ENCODE assay signal across 11 mouse cellular contexts in genomic region chr1:107908236-107909063, GRCm38 (mm10).
DNase-seq lines count a peak whose midpoint lies in the region; ATAC-seq lines count a peak whose summit lies in the region.
"Had no signal": no experiment of that assay in that cellular context is flagged by ENCODE, and none has a peak within 500 bp of the region (broad histone marks: within the 10 kb centered on the region; RNA-seq: fewer than 3 reads in every experiment).

No protein-coding gene starts in this region.

- no peaks in the 10 kb centered on the region for H3K9me3 ChIP-seq in heart, embryonic 16.5 days (replicated peaks; ENCODE audit: control insufficient read depth, low read length)
- no peaks in the 10 kb centered on the region for H3K9me3 ChIP-seq in heart, embryonic 10.5 days
- no peaks in the 10 kb centered on the region for H3K9me3 ChIP-seq in kidney, embryonic 16.5 days (ENCODE audit: low read length)
- H3K9me3 ChIP-seq: midbrain, embryonic 12.5 days had no signal

- WGBS in heart, embryonic 16.5 days: 52% methylated on average over 4 of the region's 4 CpGs
- 74% methylated on average over 4 of the region's 4 CpGs for WGBS in heart, embryonic 10.5 days
- WGBS in kidney, embryonic 16.5 days: 21% methylated on average over 4 of the region's 4 CpGs

- no peak overlapping the region for H3K9ac ChIP-seq in heart, embryonic 16.5 days (ENCODE audit: low read length)
- no peak overlapping the region for H3K9ac ChIP-seq in kidney, embryonic 16.5 days (replicated peaks; ENCODE audit: low read length)
- H3K9ac ChIP-seq: midbrain, embryonic 12.5 days had no signal

- no peak for ATAC-seq in heart, embryonic 16.5 days (replicated peaks; ENCODE audit: extremely low read depth, insufficient read depth, low FRiP score)
- ATAC-seq in kidney, embryonic 16.5 days (ENCODE audit: low FRiP score, low TSS enrichment): peak; percentile 68

- peaks cover 6% of the 10 kb centered on the region; the same call in 1 of the 2 replicates for H3K4me1 ChIP-seq in heart, embryonic 16.5 days (ENCODE audit: control insufficient read depth, insufficient read depth, low read length)
- H3K4me1 ChIP-seq in heart, embryonic 10.5 days: no peaks in the 10 kb centered on the region
- H3K4me1 ChIP-seq in kidney, embryonic 16.5 days (ENCODE audit: insufficient read depth, low read length): peaks cover 12% of the 10 kb centered on the region
- H3K4me1 ChIP-seq: midbrain, embryonic 12.5 days had no signal

- H3K36me3 ChIP-seq in heart, embryonic 16.5 days (ENCODE audit: control insufficient read depth, insufficient read depth): no peaks in the 10 kb centered on the region
- no peaks in the 10 kb centered on the region for H3K36me3 ChIP-seq in heart, embryonic 10.5 days
- no peaks in the 10 kb centered on the region for H3K36me3 ChIP-seq in kidney, embryonic 16.5 days (ENCODE audit: insufficient read depth, low read length)
- H3K36me3 ChIP-seq: midbrain, embryonic 12.5 days had no signal

- peak overlapping the region; percentile 24; the same call in 1 of the 2 replicates for H3K4me2 ChIP-seq in heart, embryonic 16.5 days (ENCODE audit: low read depth, low read length)
- H3K4me2 ChIP-seq in kidney, embryonic 16.5 days (replicated peaks; ENCODE audit: low read depth, low read length): no peak overlapping the region; the same call in 1 of the 2 replicates
- H3K4me2 ChIP-seq: liver, embryonic 11.5 days; midbrain, embryonic 12.5 days had no signal

- H3K27me3 ChIP-seq in heart, embryonic 16.5 days (ENCODE audit: control insufficient read depth, insufficient read depth, low read length): no peaks in the 10 kb centered on the region
- no peaks in the 10 kb centered on the region for H3K27me3 ChIP-seq in heart, embryonic 10.5 days (ENCODE audit: insufficient read depth, poor library complexity, severe bottlenecking)
- H3K27me3 ChIP-seq in kidney, embryonic 16.5 days (ENCODE audit: insufficient read depth, low read length): no peaks in the 10 kb centered on the region
- H3K27me3 ChIP-seq: midbrain, embryonic 12.5 days had no signal

- DNase-seq in heart, embryonic 10.5 days (ENCODE audit: low spot score): no peak
- DNase-seq in right cerebral cortex, adult 18-20 months: peak; percentile 16
- no peak for DNase-seq in right cerebral cortex, postnatal 36 days (ENCODE audit: low spot score in 2 of 2)
- peak; percentile 28 for DNase-seq in right cerebral cortex, postnatal 14 days
- no peak for DNase-seq in layer of hippocampus, postnatal 10 days (ENCODE audit: low spot score in 2 of 2)
- DNase-seq in thymus, postnatal 4 days: no peak
- DNase-seq: spleen, adult 18-20 months had no signal

- H3K27ac ChIP-seq in heart, embryonic 16.5 days (ENCODE audit: low read length): no peak overlapping the region
- no peak overlapping the region for H3K27ac ChIP-seq in heart, embryonic 10.5 days
- peak overlapping the region; percentile 20; the same call in 1 of the 2 replicates for H3K27ac ChIP-seq in kidney, embryonic 16.5 days (ENCODE audit: low read length)
- H3K27ac ChIP-seq: midbrain, embryonic 12.5 days had no signal

- no peak overlapping the region for H3K4me3 ChIP-seq in heart, embryonic 16.5 days (ENCODE audit: low read length)
- no peak overlapping the region for H3K4me3 ChIP-seq in heart, embryonic 10.5 days
- no peak overlapping the region for H3K4me3 ChIP-seq in kidney, embryonic 16.5 days (ENCODE audit: low read length)
- H3K4me3 ChIP-seq: midbrain, embryonic 12.5 days had no signal

Comparison
In these comparisons a context has a peak if more than half of its experiments do, and no peak if none do; other contexts are left out.
1. DNase-seq: peak in right cerebral cortex, adult 18-20 months (single experiment) and right cerebral cortex, postnatal 14 days (single experiment); none in heart, embryonic 10.5 days (single experiment), right cerebral cortex, postnatal 36 days (0 of 2), layer of hippocampus, postnatal 10 days (0 of 2) and thymus, postnatal 4 days (single experiment).